Mouse (Mus musculus): ENCODE results near the gene Slc17a9.

Gene Slc17a9

DNA sequence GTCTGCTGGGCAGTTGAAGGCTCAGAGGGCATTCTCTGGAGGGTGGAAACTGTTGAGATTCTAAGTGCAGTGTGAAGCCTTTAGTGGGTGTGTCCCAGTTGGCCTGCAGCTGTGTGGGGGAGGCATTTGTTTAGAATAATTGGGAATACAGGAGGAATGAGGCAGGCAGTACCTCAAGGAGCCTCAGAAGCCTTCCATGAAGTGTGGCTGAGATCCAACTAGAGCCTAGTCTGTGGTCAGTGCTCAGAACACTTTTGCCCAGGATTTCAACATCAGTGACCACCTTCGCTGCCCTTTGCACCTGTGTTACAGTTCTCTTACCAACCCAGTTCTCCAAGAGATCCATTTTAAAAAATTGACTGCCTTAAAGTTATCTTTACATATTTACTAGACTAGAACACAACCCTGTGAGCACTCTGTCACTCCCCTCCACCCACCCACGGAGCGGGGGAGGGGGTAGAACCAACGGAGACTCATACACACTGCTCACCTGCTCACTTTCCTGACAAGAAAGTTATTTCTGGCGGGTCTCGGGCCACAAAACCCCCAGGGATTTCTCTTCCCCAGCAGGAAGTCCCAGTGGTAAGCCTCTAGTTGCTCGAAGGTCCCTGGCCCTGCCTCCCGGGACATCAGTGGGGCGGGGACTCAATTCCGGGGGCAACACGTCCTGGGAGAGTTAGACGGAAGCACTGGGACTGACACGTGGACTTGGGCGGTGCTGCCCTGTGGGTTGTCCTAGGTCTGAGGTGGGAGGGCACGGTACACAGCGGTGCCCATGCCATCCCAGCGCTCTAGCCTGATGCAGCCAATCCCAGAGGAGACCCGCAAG lies at the start of gene Slc17a9:
Slc17a9 (plus strand) TSS at position 679 of the 829 bp plus-strand sequence.
- DNase-seq (ENCODE audit: extremely low read depth, low read depth), result no peak

DNA sequence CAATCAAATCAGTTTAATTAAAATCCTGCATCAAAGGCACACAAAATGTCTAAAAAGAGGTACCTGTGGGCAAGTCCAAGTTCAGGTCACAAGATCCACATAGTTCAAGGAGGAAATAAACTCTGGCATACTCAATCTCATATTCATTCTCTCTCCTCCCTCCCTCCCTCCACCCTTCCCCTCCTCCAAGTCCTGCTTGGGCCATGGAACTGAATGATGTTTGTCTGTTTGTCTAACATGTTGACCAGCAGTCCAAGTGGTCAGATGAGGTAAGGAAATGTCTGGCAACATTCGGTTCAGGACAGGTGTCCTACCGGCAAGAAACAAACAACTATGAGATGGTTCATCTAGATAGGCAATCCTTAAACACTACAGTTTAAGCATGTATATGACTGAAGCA lies 48.4 kb upstream of the Slc17a9 start:
- DNase-seq (ENCODE audit: extremely low read depth, low read depth), result no peak

DNA sequence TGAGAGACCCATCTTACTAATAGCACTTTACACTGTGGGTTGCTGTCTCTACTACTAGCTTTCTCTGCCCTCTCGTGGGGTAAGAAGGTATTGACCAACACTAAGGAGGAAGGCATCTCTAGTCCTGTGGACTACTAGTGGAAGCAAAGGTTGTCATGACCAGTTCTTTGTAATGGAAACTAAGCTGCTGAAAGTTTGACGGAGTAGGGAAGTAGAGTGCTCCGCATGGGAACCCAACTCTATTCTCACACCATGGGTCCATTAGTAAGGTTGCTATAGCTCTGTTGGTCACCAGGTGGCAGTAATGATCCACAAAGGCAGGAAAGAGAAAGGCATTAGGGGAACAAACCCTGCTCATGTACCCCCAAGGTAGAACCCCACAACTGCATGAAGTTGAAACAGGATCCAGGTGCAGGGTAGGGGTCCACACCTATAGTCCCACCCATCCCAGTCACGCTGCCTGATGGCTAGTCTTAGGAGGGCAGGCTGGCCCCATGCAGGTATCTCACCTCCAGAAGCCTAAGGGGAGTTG lies 46.4 kb upstream of the Slc17a9 start:
- DNase-seq (ENCODE audit: extremely low read depth, low read depth), result no peak

DNA sequence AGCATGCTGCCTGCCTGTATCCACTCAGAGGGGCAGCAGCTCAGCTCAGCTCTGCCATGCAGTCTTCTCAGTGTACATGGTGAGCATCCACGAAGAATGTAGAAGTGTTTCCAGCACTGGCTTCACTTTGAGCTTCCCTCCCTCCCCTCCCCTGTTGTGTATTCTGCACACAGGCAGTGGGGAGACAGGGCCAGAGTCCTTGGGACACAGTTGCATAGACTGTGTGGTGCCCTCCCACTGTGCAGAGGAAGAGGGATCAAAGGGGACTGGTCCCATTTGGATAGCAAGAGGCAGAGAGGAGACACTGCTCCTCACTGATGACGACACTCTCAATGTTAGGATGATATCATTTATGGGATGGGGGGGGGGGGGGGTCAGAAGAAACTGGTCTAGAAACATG lies 43.8 kb upstream of the Slc17a9 start:
- DNase-seq (ENCODE audit: extremely low read depth, low read depth), result no peak

DNA sequence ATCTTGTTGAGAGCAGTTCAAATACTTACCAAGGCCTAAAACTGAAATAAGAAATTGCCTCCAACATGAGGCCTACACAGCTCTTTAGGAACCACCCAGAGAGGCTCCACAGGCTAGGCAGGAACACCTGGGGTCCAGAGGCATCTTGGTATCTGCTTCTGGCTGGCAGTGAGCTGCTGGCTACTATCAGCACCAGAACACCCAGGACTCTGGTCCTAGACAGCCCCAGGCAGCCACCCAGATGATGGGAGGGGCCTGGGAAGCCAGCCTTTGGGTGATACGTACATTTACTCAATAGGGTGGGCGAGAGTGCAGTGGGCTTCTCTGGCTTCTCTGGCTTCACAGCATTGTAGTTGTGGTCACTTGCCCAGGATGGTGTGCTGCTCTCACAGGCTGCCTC lies 41.5 kb upstream of the Slc17a9 start:
- no peak for DNase-seq (ENCODE audit: extremely low read depth, low read depth)

DNA sequence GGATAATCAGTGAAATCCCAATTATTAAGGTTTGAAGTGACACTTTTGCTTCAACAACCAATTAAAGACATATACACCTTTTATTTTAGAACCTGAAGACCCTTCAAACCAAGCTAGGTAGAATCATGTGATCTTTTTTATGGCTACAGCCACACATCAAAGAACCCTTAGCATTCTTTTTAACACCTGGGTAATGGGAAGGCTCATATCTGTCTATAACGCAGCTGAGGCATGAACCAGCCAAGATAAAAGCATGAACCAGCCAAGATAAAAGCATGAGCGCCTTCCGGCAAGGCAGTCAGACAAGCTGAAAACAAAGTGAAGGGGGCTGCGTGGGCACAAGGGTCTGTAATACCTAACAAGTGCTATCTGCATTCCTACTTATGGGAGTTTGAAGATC lies 41.0 kb upstream of the Slc17a9 start:
- no peak for DNase-seq (ENCODE audit: extremely low read depth, low read depth)

DNA sequence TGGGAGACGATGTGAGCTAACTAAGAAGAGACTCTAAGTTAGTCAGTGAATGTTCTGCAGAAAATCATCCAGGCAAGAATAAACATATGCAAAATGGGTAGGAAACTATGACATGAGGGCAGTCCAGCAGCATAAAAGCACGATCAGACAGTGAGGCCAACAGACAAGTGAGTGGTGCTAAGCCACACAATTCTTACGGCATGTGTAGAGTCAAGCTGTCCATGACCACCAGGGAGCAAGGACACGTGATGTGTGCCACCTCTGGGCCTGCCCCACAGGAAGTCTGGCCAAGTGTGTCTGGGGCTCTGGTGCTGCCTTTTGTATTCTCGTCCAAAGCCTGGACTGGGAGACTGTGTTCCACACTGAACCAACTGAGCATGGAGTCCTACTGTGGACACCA lies 35.2 kb upstream of the Slc17a9 start:
- no peak for DNase-seq (ENCODE audit: extremely low read depth, low read depth)

DNA sequence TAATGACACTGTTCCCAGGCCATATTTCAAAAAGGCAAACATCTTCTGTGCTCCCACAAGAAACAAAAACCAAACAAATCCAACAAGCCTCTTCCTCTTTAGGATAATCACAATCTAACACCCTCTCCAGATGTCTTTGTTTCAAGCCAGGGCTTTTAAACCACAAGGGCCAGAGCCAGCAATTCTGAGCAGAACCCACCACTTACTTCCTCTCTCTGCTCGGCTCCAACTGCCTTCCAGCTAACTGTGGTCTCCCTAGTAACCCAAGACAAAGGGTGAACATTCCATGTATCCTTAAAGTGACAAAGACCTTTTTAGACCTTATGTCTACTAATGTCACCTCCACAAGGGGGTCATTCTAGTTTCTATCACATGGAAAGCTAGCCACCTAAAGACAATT lies 32.4 kb upstream of the Slc17a9 start:
- DNase-seq (ENCODE audit: extremely low read depth, low read depth), result peak; percentile 94

DNA sequence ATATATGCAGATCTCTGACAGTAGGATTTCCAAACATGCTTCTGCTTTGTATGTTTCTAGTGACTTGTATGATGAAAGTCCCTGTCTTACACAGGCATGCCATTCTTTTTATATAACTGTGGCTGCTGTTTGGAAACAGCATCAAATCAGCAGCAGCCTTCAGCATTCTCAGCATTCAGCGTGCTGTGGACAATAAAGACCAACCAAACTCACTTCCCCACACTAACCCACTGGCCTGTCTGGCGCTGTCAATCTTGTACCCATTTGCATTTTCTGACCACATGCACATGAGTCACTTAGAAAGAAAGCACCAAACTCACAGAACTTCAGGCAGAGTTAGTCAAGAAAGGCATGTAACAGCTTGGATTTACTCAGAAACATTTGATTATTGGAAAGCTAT lies 29.9 kb upstream of the Slc17a9 start:
- DNase-seq (ENCODE audit: extremely low read depth, low read depth), result no peak

DNA sequence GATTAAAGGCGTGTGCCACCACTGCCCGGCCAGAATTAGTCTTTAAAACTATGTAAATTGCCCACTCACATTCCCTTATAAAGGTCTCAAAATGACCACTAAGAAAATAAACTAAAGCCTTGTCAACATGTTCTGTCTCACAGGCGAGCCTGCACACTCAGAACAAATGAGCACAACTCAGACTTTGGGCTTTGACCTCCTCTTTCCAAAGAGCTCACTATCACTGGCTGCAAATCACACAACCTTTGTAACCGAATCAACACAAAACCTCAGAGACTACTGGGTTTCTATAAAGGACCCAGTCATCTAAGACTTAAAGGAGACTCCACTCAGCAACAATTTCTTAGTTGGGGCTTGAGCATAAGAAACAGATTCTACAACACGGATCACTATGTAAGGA lies 24.6 kb upstream of the Slc17a9 start:
- DNase-seq (ENCODE audit: extremely low read depth, low read depth), result no peak

DNA sequence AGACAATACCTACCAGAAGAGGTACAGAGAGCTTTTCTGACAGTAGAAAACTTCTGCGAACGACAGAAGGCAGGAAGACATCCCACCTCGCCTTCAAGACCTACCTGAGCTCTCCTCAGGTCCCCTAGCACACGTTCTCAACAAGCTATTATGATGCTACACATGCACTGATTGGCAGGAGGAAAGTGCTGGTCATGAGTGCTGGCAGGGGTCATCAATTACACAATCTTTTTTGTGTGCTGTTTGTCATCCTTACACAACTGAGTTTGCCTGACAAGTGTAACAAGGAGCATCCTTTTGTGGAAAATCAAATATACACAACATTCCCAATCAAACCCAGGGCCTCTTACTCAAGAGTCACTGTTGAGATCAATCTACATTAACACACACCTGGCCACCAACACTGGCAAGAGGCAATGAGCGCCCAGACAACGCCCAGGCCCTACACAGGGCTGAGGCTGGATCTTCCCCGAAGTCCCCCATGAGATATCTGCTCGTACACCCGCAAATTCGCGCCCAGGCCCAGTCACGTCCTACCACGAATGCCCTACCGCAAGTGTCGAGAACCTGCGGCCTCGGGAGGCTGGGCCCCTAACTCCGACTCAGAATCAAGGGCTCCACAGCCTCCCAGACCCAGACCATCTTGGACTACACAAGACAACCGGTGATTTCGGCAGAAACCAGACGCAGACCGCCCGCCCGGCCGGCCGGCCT lies 23.9 kb upstream of the Slc17a9 start:
- no peak for DNase-seq (ENCODE audit: extremely low read depth, low read depth)

DNA sequence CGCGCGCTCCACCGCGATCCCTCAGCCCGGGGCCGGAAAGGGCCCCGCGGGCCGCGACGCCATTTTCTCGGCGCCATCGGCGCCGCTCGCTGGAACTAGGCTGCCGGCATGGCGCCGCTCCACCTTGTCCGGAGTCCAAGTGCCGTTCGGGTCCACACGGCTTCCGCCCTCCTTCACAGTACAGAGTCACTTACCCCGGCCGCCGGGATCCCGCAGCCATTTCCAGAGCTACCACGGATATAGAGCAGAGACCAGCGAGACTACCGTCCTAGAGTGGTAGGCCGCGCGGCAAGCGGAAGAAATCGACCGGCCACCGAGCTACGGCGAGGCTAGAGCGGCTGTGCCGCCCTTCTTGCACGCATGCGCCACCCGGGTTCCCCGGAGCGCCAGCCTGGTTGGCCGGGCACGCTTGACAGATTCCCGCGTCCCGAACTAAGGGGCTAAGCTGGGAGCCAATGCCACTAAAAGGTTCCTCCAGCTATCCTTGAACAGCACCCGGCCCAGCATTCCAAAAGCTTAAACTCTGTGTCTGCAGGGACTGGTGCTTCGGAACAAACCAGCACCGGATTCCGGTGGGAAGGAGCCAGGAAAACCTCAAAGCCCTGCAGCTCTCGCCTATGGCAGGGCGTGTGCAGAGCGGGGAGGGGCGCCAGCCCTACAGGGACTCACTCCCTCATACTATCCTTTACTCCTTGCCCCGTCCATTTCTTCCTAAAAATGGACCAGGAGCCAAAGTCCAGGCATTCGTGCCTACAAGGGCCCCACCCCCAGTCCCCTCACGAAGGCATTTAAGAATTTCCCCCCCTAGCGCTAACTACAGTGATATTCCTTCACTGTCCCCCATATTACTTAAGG lies 23.1 kb upstream of the Slc17a9 start:
- DNase-seq (ENCODE audit: extremely low read depth, low read depth), result no peak

DNA sequence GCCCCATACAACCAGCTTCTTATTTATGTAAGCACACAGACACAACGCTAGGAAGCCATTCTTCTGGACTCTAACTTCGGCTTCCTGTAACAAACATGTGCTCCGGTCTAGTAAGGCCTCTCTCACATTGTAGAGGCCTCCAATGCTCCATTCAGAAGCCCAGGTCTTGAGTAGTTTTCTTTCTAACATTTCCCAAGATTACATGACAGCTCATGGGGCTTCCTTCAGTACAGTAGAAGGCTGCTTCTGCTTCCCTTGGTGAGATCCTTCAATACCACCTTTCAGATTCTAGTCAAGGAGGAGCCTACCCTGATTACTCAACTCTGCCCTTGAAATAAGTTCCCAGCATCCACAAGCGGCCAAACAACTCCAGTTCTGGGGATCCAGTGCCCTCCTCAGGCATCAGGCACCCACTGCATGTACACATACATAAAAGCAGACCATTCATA lies 22.3 kb upstream of the Slc17a9 start:
- no peak for DNase-seq (ENCODE audit: extremely low read depth, low read depth)

DNA sequence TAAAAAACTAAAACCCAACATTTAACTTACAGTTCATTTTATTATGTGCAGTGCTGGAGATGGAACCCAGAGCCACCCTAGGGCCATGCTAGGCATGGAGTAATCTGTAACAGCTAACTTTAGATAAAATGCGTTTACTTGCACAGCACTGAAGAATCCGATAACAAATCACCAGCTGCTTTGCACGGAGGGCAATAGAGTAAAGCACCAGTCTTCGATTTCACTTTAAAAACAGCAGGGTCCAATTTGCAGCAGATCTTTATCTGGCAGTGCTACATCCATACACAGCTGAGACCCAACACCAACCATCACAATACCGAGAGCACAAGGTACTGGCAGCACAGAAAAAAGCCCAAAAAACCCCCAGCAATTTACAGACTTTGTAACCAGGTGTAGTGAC lies 21.9 kb upstream of the Slc17a9 start:
- DNase-seq (ENCODE audit: extremely low read depth, low read depth), result no peak

DNA sequence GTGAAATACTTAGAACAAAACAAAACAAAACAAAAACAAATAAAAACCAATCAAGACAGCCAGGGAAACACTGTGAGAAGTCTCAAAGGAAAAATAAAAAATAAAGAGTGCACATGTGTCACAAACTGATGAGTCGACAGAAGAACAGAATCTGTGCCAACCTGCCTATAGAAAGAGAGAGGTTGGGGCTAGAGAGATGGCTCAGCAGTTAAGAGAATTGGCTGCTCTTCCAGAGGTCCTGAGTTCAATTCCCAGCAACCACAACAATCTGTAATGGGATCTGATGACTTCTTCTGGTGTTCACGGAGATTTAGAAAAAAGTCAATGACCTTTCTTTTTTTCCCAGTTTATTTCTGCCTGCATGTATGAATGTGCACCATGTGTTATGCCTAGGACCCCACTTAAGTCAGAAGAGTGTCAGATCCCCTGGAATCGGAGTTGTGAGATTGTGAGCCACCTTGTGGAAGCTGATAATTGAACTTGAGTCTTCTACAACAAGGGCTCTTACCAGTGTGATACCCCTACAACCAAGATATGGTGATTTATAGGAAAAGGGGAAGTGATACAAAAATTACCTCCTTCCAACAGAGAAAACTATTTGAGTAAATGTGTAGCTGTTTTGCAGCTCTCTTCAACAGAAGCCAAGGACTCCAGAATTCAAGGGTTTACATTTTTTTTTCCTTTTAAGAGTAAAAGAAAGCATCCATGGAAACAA lies 21.3 kb upstream of the Slc17a9 start:
- DNase-seq (ENCODE audit: extremely low read depth, low read depth), result peak; percentile 82

DNA sequence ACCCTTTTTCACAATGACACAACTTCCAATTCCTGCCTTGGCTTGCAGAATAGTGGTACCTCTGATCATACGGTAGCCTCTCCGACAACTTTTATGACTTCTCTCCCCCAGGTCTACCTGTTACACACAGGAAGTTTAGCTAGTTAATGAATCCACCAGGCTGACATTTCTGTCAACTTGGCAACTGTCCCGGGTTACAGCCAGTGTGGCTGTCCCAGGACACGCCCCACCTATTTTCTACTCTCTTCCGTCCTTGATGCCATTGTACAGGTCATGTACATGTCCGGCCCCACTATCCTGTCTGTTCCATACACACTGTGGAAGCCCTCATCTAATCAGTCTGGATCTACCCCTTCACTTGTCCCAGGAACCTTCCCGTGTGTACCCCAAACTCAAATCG lies 20.5 kb upstream of the Slc17a9 start:
- no peak for DNase-seq (ENCODE audit: extremely low read depth, low read depth)

DNA sequence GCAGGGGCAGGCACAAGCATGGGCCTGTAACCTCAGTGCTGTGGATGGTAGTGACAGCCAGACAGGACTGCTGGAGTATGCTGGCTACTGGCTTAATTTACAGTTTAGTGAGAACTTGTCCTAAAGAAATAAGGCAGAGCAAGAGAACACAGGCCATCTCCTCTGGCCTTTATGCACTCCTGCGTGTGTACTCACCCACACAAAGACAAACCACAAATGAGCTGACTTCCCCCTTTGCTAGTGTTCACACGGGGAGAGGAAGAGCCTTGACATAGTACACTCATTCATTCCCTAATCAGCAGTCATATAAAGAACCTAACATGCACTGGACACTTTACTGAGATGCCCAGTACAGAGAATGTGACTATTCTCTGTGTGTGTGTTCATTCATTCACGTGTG lies 20.0 kb upstream of the Slc17a9 start:
- DNase-seq (ENCODE audit: extremely low read depth, low read depth), result no peak

DNA sequence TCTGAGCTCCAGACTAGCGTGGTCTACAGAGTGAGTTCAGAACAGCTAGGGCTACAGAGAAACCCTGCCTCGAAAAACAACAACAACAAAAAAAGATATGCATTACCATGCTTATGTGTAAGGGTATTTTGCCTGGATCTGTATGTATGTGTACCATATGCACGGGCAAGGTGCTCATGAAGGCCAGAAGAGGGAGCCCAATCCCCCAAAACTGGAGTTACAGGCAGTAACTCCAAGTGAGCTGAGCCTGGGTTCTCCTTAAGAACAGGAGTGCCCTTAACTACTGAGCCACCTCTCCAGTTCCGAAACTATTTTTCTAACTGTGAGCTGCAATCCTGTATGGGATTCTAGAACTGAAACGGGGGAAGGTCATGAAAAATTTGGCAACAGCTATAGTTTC lies 19.1 kb upstream of the Slc17a9 start:
- no peak for DNase-seq (ENCODE audit: extremely low read depth, low read depth)

DNA sequence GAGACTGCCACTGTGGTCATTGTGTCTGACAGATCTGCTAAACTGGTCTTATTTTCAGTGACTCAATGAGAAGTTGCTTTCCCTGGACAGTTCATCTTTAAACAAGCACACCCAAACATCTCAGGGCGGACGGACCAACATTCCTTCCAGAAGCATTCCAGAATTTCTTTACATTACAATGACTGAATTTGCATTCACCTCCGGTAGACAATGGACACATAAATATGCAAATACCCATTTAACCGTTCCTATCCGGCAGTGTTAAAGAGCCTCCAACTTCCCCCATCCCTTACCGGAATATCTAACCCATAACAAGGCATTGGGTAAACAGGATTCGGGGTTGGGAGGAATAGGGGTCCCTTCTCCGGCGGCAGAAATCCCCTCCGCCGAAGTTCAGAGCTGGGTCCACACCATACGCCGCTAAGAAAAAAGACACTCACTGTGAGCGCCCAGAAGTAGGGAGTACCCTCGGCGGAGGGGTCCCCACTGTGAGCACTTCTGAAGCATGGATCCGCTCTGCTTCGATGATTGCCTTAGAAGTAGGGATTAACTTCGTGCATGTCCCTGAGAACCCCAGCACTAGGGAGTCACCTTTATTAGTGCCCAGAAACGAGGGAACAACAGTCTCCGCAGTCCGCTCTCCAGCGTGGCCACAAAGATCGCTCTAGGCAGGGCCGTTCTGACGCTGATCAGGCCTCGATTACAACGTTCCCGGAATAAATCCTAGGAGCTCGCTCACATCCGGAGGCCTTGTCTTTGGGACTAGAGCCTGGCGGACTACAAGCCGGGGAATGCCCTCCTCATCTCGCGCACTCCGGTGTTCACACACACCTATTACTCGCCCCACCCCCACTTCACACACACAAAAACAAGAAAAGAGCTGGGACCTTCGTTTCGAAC lies 15.8 kb upstream of the Slc17a9 start:
- DNase-seq (ENCODE audit: extremely low read depth, low read depth), result no peak

DNA sequence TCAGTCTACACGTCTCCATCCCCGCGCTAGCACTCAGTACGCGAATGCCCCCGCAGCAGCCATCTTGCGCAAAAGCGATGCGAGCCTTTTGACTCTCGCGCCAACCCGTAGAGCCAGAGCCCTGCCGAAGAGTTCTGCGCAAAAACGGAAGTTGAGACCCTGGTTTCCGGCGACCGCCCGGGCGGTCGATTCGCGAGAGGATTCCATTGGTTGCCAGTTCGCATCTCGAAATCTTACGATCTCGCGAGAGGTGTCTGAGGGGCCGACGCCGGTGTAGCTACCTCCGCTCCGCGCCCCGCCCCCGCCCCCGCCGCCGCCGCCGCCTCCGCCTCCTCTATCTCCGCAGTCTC lies 15.2 kb upstream of the Slc17a9 start, which contains the start of the genes Dido1 and Gid8:
Dido1 (minus strand) TSS at position 77 of the 350 bp plus-strand sequence.
Gid8 (plus strand) TSS at position 195 of the 350 bp plus-strand sequence.
- peak; percentile 95 for DNase-seq (ENCODE audit: extremely low read depth, low read depth)

All from MEL-GATA-1-ER (cell line).